Mouse (Mus musculus) cerebellum, postnatal 4 days (tissue): ENCODE measurements around the gene Slc34a3.
A peak's percentile ranks its signal among the peaks of the same experiment; 100 is the strongest.

Experiments used
- DNase-seq, 2 experiments: peaks; one replicate each; pipeline ENCODE4 v3.0.0; 2022; ENCODE audit warnings: low spot score in 2 of 2, mixed read lengths in 1 of 2

Gene Slc34a3

GRCm38 (mm10) chr2:25225811-25226379 is 8.3 kb downstream of the Slc34a3 start:
- no peak for DNase-seq

GRCm38 (mm10) chr2:25224766-25225752 is 9.1 kb downstream of the Slc34a3 start:
- DNase-seq, result peak; percentile 92 to 95

GRCm38 (mm10) chr2:25224492-25224765 is 9.7 kb downstream of the Slc34a3 start, which contains the start of gene Tubb4b:
Gene Tubb4b (minus strand): TSS chr2:25224702.
- no peak for DNase-seq

GRCm38 (mm10) chr2:25223681-25224491 is 10.3 kb downstream of the Slc34a3 start:
- no peak for DNase-seq

- DNase-seq, result no peak
These were observed 12.8 kb downstream of the Slc34a3 start for GRCm38 (mm10) chr2:25221331-25221772.

GRCm38 (mm10) chr2:25218445-25218844 is 15.7 kb downstream of the Slc34a3 start, which contains the start of gene Fam166a:
Gene Fam166a (plus strand): TSS chr2:25218745.
- DNase-seq, result no peak

GRCm38 (mm10) chr2:25217666-25218065 is 16.5 kb downstream of the Slc34a3 start:
- no peak for DNase-seq

- no peak for DNase-seq
These were observed 19.7 kb downstream of the Slc34a3 start, which contains the start of gene Stpg3 for GRCm38 (mm10) chr2:25214444-25214843. Gene Stpg3 (minus strand): TSS chr2:25214637.

- DNase-seq, result no peak
These were observed 20.8 kb downstream of the Slc34a3 start for GRCm38 (mm10) chr2:25213266-25213865.

GRCm38 (mm10) chr2:25211121-25211670 is 23.0 kb downstream of the Slc34a3 start, which contains the start of gene Nelfb:
Gene Nelfb (minus strand): TSS chr2:25211489.
- peak; percentile 78 to 88 for DNase-seq

GRCm38 (mm10) chr2:25210686-25211085 is 23.5 kb downstream of the Slc34a3 start:
- no peak for DNase-seq

GRCm38 (mm10) chr2:25207593-25207992 is 26.6 kb downstream of the Slc34a3 start:
- DNase-seq, result no peak

- DNase-seq, result no peak
These were observed 30.4 kb downstream of the Slc34a3 start for GRCm38 (mm10) chr2:25203631-25204214.

- no peak for DNase-seq
These were observed 33.5 kb downstream of the Slc34a3 start for GRCm38 (mm10) chr2:25200631-25201030.

GRCm38 (mm10) chr2:25197946-25198345 is 36.2 kb downstream of the Slc34a3 start:
- no peak for DNase-seq

GRCm38 (mm10) chr2:25197191-25197590 is 37.0 kb downstream of the Slc34a3 start:
- no peak for DNase-seq

GRCm38 (mm10) chr2:25196172-25196954 is 37.8 kb downstream of the Slc34a3 start, which contains the start of gene Tor4a:
Gene Tor4a (minus strand): TSS chr2:25196886.
- no peak for DNase-seq

GRCm38 (mm10) chr2:25195211-25196156 is 38.7 kb downstream of the Slc34a3 start:
- DNase-seq, result no peak
